Mouse (Mus musculus): ENCODE measurements around the gene Cntd1. TPM values are rescaled to one million over a fixed set of nuclear protein-coding genes. Genes with fewer than 3 reads are reported as not detected.

Cntd1 gene
- not detected for total RNA-seq (2023)

GRCm38 (mm10) chr11:101278223-101279192 lies at the start of gene Cntd1, which contains the start of gene Coa3:
Cntd1 (plus strand) TSS chr11:101279012.
Coa3 (minus strand) TSS chr11:101279114.

DNA sequence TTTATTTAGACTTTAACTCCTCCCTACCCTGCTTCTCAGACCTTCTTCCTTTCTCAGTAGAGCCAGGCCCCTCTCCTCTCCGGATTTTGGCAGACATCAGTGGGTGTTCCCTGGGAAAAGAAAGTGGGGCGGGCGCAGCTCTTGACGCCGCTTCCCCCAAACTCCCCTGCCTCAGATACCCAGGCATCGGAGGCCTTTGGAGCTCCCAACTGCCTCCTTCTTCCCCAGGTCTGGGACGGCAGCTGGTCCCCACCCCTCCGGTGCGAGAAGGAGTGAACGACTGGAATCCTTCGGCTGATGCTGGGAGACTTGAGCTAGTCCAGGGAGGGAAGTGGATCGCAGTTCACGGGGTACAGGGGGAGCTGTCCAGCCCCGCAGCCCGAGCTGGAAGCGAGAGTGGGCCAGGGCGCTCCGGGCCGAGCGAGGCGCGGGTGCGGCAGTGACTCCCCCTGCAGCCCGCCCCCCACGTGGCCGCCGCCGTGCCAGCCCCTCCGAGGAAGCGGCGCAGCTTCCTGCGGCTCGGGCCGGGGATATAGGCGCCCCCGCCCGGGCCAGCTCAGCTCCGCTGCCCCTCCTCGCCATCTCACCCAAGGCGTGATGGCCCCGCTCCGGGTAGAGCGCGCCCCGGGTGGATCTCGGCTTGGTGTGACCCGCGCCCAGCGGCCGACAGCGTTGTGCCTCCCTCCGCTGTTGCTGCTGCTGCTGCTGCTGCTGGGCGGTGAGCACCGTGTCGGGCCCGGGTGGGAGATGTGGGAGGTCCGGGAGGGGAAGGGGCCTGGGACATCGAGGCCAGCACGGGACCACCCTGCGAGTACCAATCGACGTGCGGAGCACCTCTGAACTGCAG lies 32.7 kb upstream of the Cntd1 start, which contains the start of gene Ramp2:
Ramp2 (plus strand) TSS at position 174 of the 847 bp plus-strand sequence.

GRCm38 (mm10) chr11:101253613-101254389 lies 25.0 kb upstream of the Cntd1 start, which contains the start of gene Vps25:
Vps25 (plus strand) TSS chr11:101253707.

GRCm38 (mm10) chr11:101259948-101260825 lies 18.6 kb upstream of the Cntd1 start, which contains the start of gene Wnk4:
Wnk4 (plus strand) TSS chr11:101260567.

GRCm38 (mm10) chr11:101302004-101302798 lies 23.4 kb downstream of the Cntd1 start, which contains the start of gene Becn1:
Becn1 (minus strand) TSS chr11:101302286.

DNA sequence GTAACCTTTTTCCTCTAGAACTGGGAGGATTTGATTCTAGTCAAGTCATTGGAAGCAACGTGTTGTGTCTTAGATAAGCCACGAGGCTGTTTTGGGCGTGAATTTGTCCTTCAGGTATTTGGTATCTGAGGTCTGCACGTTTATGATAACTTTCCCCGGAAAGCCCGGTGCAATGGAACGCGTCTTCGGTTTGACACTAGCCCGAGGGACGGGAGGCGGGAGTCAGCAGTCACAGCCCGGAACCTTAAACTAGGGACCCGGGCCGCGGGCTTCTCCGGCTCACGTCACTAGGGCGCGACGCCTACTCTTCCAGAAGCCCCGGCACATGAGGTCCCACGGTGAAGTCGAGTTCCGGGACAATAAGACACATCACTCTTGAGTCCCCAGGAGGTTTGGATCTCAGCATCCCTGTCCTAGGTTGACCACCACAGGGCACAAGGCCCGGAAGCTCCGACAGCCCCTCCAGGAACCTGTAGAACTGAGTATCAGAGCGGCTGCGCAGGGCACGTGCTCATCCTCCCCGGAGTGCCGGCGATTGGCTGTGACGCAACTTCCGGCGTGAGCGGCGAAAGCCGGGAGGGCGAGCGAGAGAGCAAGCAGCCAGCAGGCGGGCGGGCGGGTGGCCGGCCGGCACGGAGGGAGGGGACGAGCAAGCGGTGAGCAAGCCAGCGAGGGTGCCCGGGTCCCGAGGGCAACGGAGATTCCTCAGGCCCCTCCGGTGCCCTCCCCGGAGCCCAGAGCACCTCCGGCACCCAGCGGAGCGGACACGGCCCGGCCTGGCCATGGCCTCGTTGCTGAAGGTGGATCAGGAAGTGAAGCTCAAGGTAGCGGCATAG lies 37.1 kb downstream of the Cntd1 start, which contains the start of gene Psme3:
Psme3 (plus strand) TSS at position 549 of the 836 bp plus-strand sequence.

GRCm38 (mm10) chr11:101324763-101325162 lies 46.0 kb downstream of the Cntd1 start, which contains the start of gene Aoc2:
Aoc2 (plus strand) TSS chr11:101325063.

DNA sequence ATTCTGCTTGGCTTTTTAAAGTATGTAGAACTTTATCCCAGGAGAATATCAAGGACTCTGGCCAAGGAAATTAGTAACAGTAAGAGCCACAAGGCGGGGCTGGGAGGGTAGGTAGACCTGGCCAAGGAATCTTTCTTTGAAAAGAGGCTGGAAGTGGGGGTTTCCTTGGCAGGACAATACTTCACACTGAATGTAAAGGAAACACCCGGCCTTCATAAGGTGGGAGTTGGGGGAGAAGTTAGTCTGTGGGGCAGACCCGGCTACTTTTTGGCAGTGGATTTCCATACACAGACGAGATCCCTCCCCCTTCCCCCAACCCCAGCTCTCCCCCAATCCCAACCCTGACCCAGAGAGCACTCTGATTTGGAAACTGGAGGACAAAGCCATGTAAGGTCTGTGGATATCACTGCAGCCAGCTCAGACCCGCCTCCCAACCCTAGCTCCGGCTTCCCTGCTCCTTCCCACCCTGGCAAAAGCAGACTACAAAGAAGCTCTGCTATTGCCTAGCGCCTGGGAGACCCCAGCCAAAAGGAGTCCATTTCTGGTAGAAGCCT lies 51.6 kb downstream of the Cntd1 start, which contains the start of gene Aoc3:
Aoc3 (plus strand) TSS at position 235 of the 554 bp plus-strand sequence.

Other genes starting within 250 kb of the Cntd1 start
- gene Naglu, start 209.0 kb upstream of the Cntd1 start, total RNA-seq (2023): 10.0 TPM
- not detected for gene Hsd17b1, start 200.6 kb upstream of the Cntd1 start, total RNA-seq (2023)
- gene Coasy, start 196.4 kb upstream of the Cntd1 start, total RNA-seq (2023): 11.0 TPM
- gene Mlx, start 191.7 kb upstream of the Cntd1 start, total RNA-seq (2023): 31.3 TPM
- 1.8 TPM for gene Psmc3ip, start 183.6 kb upstream of the Cntd1 start, total RNA-seq (2023)
- 78.0 TPM for gene Retreg3, start 159.1 kb upstream of the Cntd1 start, total RNA-seq (2023)
- gene Tubg1, start 159.1 kb upstream of the Cntd1 start, total RNA-seq (2023): 12.4 TPM
- gene Tubg2, start 123.1 kb upstream of the Cntd1 start, total RNA-seq (2023): 1.7 TPM
- gene Cntnap1, start 108.5 kb upstream of the Cntd1 start, total RNA-seq (2023): 0.32 TPM
- gene Plekhh3, start 107.7 kb upstream of the Cntd1 start, total RNA-seq (2023): 0.35 TPM
- not detected for gene Ccr10, start 103.6 kb upstream of the Cntd1 start, total RNA-seq (2023)
- 72.5 TPM for gene Ezh1, start 52.5 kb upstream of the Cntd1 start, total RNA-seq (2023)
- gene Ramp2, start 33.0 kb upstream of the Cntd1 start, total RNA-seq (2023): not detected
- 73.4 TPM for gene Vps25, start 25.3 kb upstream of the Cntd1 start, total RNA-seq (2023)
- 1.8 TPM for gene Wnk4, start 18.4 kb upstream of the Cntd1 start, total RNA-seq (2023)
- 21.3 TPM for gene Coa3, start 102 bp downstream of the Cntd1 start, total RNA-seq (2023)
- 178 TPM for gene Becn1, start 23.3 kb downstream of the Cntd1 start, total RNA-seq (2023)
- gene Psme3, start 37.2 kb downstream of the Cntd1 start, total RNA-seq (2023): 124 TPM
- gene Aoc2, start 46.1 kb downstream of the Cntd1 start, total RNA-seq (2023): 17.0 TPM
- 1.00 TPM for gene Aoc3, start 51.6 kb downstream of the Cntd1 start, total RNA-seq (2023)
- gene G6pc, start 88.5 kb downstream of the Cntd1 start, total RNA-seq (2023): not detected
- 22.1 TPM for gene Aarsd1, start 138.6 kb downstream of the Cntd1 start, total RNA-seq (2023)
- 2.1 TPM for gene Gm27029, start 145.8 kb downstream of the Cntd1 start, total RNA-seq (2023)
- 23.7 TPM for gene Rundc1, start 146.1 kb downstream of the Cntd1 start, total RNA-seq (2023)
- 6.8 TPM for gene Ptges3l, start 146.3 kb downstream of the Cntd1 start, total RNA-seq (2023)
- gene Rpl27, start 163.3 kb downstream of the Cntd1 start, total RNA-seq (2023): 104 TPM
- gene Ifi35, start 169.4 kb downstream of the Cntd1 start, total RNA-seq (2023): 55.9 TPM
- 0.56 TPM for gene Rnd2, start 186.0 kb downstream of the Cntd1 start, total RNA-seq (2023)
- 5.3 TPM for gene Vat1, start 187.2 kb downstream of the Cntd1 start, total RNA-seq (2023)